Mouse (Mus musculus): ENCODE data around the gene Nr2c1.

- TF ChIP-seq MAX (IDR thresholded peaks at IDR 0.05) (no peak), MYOG (IDR thresholded peaks at IDR 0.05; ENCODE audit: control insufficient read depth, extremely low read depth, insufficient read length) (no peak), CTCF (IDR thresholded peaks at IDR 0.05; ENCODE audit: control insufficient read depth, insufficient read depth, insufficient read length) (no peak), USF1 (IDR thresholded peaks at IDR 0.05; ENCODE audit: low read depth) (no peak), CEBPB (IDR thresholded peaks at IDR 0.05; ENCODE audit: low read depth) (no peak), MYOD1 (IDR thresholded peaks at IDR 0.05; ENCODE audit: control insufficient read depth, insufficient read length, low read depth) (no peak), FOSL1 (IDR thresholded peaks at IDR 0.05; ENCODE audit: insufficient read depth, low read length, poor library complexity, severe bottlenecking) (no peak)
Measured at GRCm38 (mm10) chr10:94124376-94124775, 23.4 kb upstream of the Nr2c1 start.

Data from C2C12 (cell line).